Comparison of ENCODE assay signal across 8 mouse cellular contexts in genomic region chr12:4038061-4039041, GRCm38 (mm10). TPM values are rescaled to one million over a fixed set of nuclear protein-coding genes. Genes with fewer than 3 reads are reported as not detected.
A peak's percentile ranks its signal among the peaks of the same experiment; 100 is the strongest.
DNase-seq lines count a peak whose midpoint lies in the region; ATAC-seq and TF ChIP-seq lines count a peak whose summit lies in the region.

TSS of gene Efr3b (minus strand) at chr12:4038915.

- peak within 1 kb of the TSS; percentile 71 for H3K4me2 ChIP-seq in hindbrain, embryonic 13.5 days
- peak within 1 kb of the TSS; percentile 99 for H3K4me2 ChIP-seq in lung, embryonic 16.5 days (ENCODE audit: low read depth, low read length)

- no peak for TF ChIP-seq CTCF in Patski (IDR thresholded peaks at IDR 0.05)

- H3K36me3 ChIP-seq in hindbrain, embryonic 13.5 days, result peaks cover 3% of the 10 kb centered on the region; the same call in 1 of the 2 replicates
- no peaks in the 10 kb centered on the region for H3K36me3 ChIP-seq in lung, embryonic 16.5 days (ENCODE audit: control insufficient read depth, insufficient read depth, low read length)

- ATAC-seq in Patski, result peak; percentile 51
- ATAC-seq in hindbrain, embryonic 13.5 days (ENCODE audit: low FRiP score), result peak; percentile 93
- ATAC-seq in lung, embryonic 16.5 days (ENCODE audit: low read depth), result peak; percentile 98

- H3K4me1 ChIP-seq in hindbrain, embryonic 13.5 days (replicated peaks), result peaks cover 28% of the 10 kb centered on the region
- H3K4me1 ChIP-seq in lung, embryonic 16.5 days (replicated peaks; ENCODE audit: control insufficient read depth, insufficient read depth, low read length), result peaks cover 6% of the 10 kb centered on the region; the same call in 1 of the 2 replicates

- H3K4me3 ChIP-seq in hindbrain, embryonic 13.5 days, result peak within 1 kb of the TSS; percentile 84
- peak within 1 kb of the TSS; percentile 77 for H3K4me3 ChIP-seq in lung, embryonic 16.5 days (ENCODE audit: low read length)

- CTCF ChIA-PET in Patski (lab: Charles Lee), result no interaction called here

- no peak for DNase-seq in Patski (ENCODE audit: low read depth, low spot score)
- peak; percentile 87 to 92 for DNase-seq in cerebellum, postnatal 14 days
- DNase-seq in frontal cortex, postnatal 36 days (ENCODE audit: low spot score in 2 of 2), result peak; percentile 83 to 86
- peak; percentile 77 to 87 for DNase-seq in layer of hippocampus, postnatal 10 days (ENCODE audit: low spot score in 2 of 2)
- peak; percentile 48 for DNase-seq in ovary, postnatal 14 days (ENCODE audit: low spot score)
- peak; percentile 60 to 75 for DNase-seq in thymus, postnatal 10 days (ENCODE audit: low spot score in 2 of 2)

- in situ Hi-C loops in Patski (cut with MboI; ENCODE audit: low pct_unique_long_range_greater_than_20kb), result no loop called here

- H3K9me3 ChIP-seq in hindbrain, embryonic 13.5 days, result no peaks in the 10 kb centered on the region
- no peaks in the 10 kb centered on the region for H3K9me3 ChIP-seq in lung, embryonic 16.5 days (ENCODE audit: control insufficient read depth, low read length)

- H3K27ac ChIP-seq in hindbrain, embryonic 13.5 days, result peak within 1 kb of the TSS; percentile 89
- no peak within 1 kb of the TSS for H3K27ac ChIP-seq in lung, embryonic 16.5 days (ENCODE audit: low read length)

- peak within 1 kb of the TSS; percentile 90 for H3K9ac ChIP-seq in hindbrain, embryonic 13.5 days
- peak within 1 kb of the TSS; percentile 79 for H3K9ac ChIP-seq in lung, embryonic 16.5 days (ENCODE audit: low read length)

- H3K27me3 ChIP-seq in Patski, result peaks cover 53% of the 10 kb centered on the region
- 0 out of 2 replicates have a peak, but pooled peaks cover 11% of the 10 kb centered on the region for H3K27me3 ChIP-seq in hindbrain, embryonic 13.5 days
- H3K27me3 ChIP-seq in lung, embryonic 16.5 days (ENCODE audit: control insufficient read depth, insufficient read depth, low read depth, low read length), result no peaks in the 10 kb centered on the region

- POLR2A ChIA-PET in Patski (lab: Charles Lee), result interaction anchor here (0.6 kb wide), 1 partner anchor 138 kb away, joined by 3 read pairs; no protein-coding TSS in a partner anchor

- under 1% methylated on average over 76 of the region's 78 CpGs for WGBS in hindbrain, embryonic 13.5 days
- WGBS in lung, embryonic 16.5 days, result under 1% methylated on average over 69 of the region's 78 CpGs

RNA-seq across cellular contexts. Expression of gene Efr3b, which starts in this region (rescaled TPM):
- polyA plus RNA-seq in Patski (2021), result 0.10 TPM
- polyA plus RNA-seq in hindbrain, embryonic 13.5 days (2015; fragmentation: Nextera tagmentation; extraction: Ambion mirVana), result 36.2 and 38.2 TPM in 2 replicates
- total RNA-seq in layer of hippocampus, postnatal 10 days (2021), result 10 to 100 TPM; 95.3 to 97.8 TPM
- 3.8 and 3.9 TPM in 2 replicates for polyA plus RNA-seq in lung, embryonic 16.5 days (2015; fragmentation: Nextera tagmentation; extraction: Ambion mirVana)

Comparison
In these comparisons a context has a peak if more than half of its experiments do, and no peak if none do; other contexts are left out.
1. Peak in ATAC-seq in Patski; RNA of the gene not detected or under 1 TPM.